Mouse (Mus musculus) Patski (cell line): Measurements from ENCODE around the gene Selenom. TPM values are rescaled to one million over a fixed set of nuclear protein-coding genes. Genes with fewer than 3 reads are reported as not detected.

Experiments used
- ATAC-seq: fragments of 100-300 bp; one replicate; pipeline ENCODE4 v1.8.0; 2021
- CTCF ChIA-PET: fragments of 350-600 bp; sonication (Branson Sonifier 250); formaldehyde crosslinking; loops from one replicate; lab custom pipeline; 2022; ENCODE audit warnings: inconsistent platforms; lab: Charles Lee
- POLR2A ChIA-PET: fragments of 350-600 bp; sonication (Branson Sonifier 250); formaldehyde crosslinking; loops from one replicate; lab custom pipeline; 2022; ENCODE audit warnings: antibody characterized with exemption, inconsistent platforms; lab: Charles Lee
- DNase-seq: peaks from one replicate; pipeline ENCODE4 v3.0.0-alpha.2; 2011; ENCODE audit warnings: low read depth, low spot score
- H3K27me3 ChIP-seq: fragments of 371-371 bp; one replicate; pipeline ENCODE4 v1.5.1; 2021
- CTCF ChIP-seq: fragments of 100-300 bp; IDR thresholded peaks from one replicate; pipeline ENCODE4 v1.5.1; 2021
- in situ Hi-C: fragments of 300-500 bp; cut with MboI; formaldehyde crosslinking; loops from 3 replicates; pipeline ENCODE4 v1.11.1; 2018; ENCODE audit warnings: low pct_unique_long_range_greater_than_20kb, mixed read lengths
- polyA plus RNA-seq: library from polyadenylated mRNA; unstranded; gene quantifications from one replicate; pipeline ENCODE4 v1.2.3, GENCODE M21; 2021

The Selenom gene
- polyA plus RNA-seq, 1 experiment from 2014 or later: 65.1 TPM

- no peak for TF ChIP-seq CTCF
- no peak for DNase-seq
- POLR2A ChIA-PET: no interaction called here
- no peak for ATAC-seq
- in situ Hi-C loops: no loop called here
- CTCF ChIA-PET: no interaction called here
- H3K27me3 ChIP-seq: no peaks in the 10 kb centered on the region
Observed at GRCm38 (mm10) chr11:3492748-3493147, 21.7 kb upstream of the Selenom start.

- CTCF ChIA-PET: no interaction called here
- TF ChIP-seq CTCF: no peak
- DNase-seq: no peak
- POLR2A ChIA-PET: interaction anchor here (0.6 to 1.5 kb wide), 2 partner anchors 9 to 17 kb away, joined by 3 read pairs; no protein-coding TSS in a partner anchor
- peak; percentile 32 for ATAC-seq
- no peaks in the 10 kb centered on the region for H3K27me3 ChIP-seq
- in situ Hi-C loops: no loop called here
Observed at GRCm38 (mm10) chr11:3494857-3495256, 19.6 kb upstream of the Selenom start.

- no peaks in the 10 kb centered on the region for H3K27me3 ChIP-seq
- ATAC-seq (no peak), DNase-seq (no peak)
- POLR2A ChIA-PET: interaction anchor here (1.5 kb wide), 1 partner anchor 9 kb away, joined by 3 read pairs; no protein-coding TSS in a partner anchor
- in situ Hi-C loops: no loop called here
- TF ChIP-seq CTCF: no peak
- CTCF ChIA-PET: no interaction called here
Observed at GRCm38 (mm10) chr11:3495496-3495895, 19.0 kb upstream of the Selenom start.

DNA sequence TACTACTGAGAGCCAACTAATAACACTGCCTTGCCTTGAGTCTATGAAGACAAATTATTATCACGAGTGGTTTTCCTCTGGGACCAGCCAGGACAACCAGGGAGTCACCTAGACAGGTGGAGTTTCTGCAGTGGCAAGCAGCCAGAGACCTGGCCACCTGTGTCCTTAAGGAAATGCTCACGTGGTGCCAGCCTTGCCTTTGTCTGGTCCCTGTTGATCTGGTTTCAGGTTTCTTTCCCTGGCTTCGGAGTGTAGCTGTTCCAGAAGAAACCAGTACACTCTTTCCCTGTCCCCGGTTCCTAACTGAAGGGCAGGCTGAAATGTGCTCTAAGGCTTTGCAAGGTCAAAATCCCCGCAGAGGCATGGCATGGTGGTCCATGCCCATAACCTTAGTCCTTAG is 17.7 kb upstream of the Selenom start:
- DNase-seq: no peak
- no peak for ATAC-seq
- CTCF ChIA-PET: no interaction called here
- in situ Hi-C loops: no loop called here
- TF ChIP-seq CTCF: no peak
- H3K27me3 ChIP-seq: no peaks in the 10 kb centered on the region
- POLR2A ChIA-PET: interaction anchor here (1.1 kb wide), 1 partner anchor 14 kb away, joined by 7 read pairs; no protein-coding TSS in a partner anchor

- POLR2A ChIA-PET: interaction anchor here (1.1 kb wide), 1 partner anchor 15 kb away, joined by 7 read pairs; no protein-coding TSS in a partner anchor
- H3K27me3 ChIP-seq: no peaks in the 10 kb centered on the region
- ATAC-seq (no peak), DNase-seq (no peak)
- CTCF ChIA-PET: no interaction called here
- in situ Hi-C loops: no loop called here
- no peak for TF ChIP-seq CTCF
Observed at GRCm38 (mm10) chr11:3497296-3497695, 17.2 kb upstream of the Selenom start.

DNA sequence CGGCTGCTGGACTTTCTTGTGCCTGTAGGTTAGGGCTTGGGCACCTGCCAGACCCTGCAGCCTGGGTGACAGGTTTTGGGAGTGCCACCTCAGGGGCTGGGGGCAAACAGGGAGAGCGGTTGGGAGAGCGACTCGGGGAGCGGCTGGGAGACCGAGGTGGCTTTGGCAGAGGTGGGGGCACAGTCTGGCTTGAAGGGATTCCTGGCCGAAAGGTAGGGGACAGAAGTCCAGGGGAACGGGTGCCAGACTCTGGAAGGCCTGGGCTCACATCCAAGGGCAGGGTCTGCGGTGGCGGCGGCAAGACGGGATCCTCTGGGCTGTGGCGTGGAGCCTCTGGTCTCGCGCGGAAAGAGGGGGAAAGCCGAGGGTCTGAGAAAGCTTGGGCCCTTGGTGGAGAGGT is 12.4 kb upstream of the Selenom start:
- no peak for TF ChIP-seq CTCF
- ChIA-PET CTCF (interaction anchor here (1.1 to 2.0 kb wide), 2 partner anchors 11 to 13 kb away, joined by 3 to 6 read pairs; no protein-coding TSS in a partner anchor), POLR2A (interaction anchor here (0.6 kb wide), 1 partner anchor 147 kb away, joined by 5 read pairs; no protein-coding TSS in a partner anchor)
- in situ Hi-C loops: no loop called here
- H3K27me3 ChIP-seq: no peaks in the 10 kb centered on the region
- DNase-seq (no peak), ATAC-seq (no peak)

GRCm38 (mm10) chr11:3502459-3503072 is 11.9 kb upstream of the Selenom start:
- no peaks in the 10 kb centered on the region for H3K27me3 ChIP-seq
- CTCF ChIA-PET: interaction anchor here (1.0 to 2.0 kb wide), 5 partner anchors 12 to 28 kb away, joined by 3 to 9 read pairs (median 5); partner anchors contain the start of gene Selenom
- POLR2A ChIA-PET: no interaction called here
- ATAC-seq: no peak
- in situ Hi-C loops: no loop called here
- DNase-seq: no peak
- TF ChIP-seq CTCF: no peak

DNA sequence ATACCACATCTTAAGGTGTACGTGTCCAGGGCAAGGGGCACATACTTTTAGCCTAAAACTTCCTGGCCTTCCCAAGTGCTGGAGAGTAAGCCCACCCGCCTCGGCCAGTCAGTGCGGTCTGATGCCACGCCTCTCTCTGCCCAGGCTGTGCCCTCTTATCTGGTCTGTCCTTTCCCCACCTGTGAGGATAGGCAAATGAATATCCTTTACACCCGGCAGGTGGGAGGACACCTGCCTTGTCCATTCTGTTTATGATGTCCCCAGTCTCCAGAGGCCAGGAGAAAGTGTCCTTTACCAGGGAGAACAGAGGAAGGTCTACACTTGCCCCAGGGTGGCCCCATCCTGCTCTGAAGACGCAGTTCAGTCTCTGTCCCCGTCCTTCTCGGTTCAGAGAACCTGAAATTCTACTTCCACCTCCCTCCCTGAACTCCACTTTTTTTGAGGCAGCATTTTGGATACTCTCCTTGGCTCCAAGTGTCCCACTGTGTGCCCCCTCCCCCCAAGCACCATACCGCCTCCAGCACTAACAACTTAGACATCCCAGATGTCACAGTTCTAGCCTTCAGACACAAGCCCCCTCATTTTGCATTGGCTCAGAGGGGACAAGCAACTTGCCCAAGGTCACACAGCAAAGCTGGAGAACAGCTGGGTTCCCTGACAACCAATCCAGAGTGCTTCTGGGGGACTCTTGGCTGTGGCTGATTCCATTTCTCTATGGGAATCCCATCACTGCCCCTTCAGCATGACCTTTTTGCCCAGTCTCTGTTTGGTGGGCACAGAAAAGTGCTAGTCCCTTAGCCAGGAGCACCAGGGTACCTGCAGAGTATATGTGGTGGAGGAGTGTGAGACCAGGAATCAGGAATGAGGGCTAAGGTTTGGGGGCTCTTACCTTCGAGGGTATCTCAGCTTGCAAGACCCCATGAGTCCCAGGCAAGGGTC is 10.5 kb upstream of the Selenom start:
- ATAC-seq (peak; percentile 4), DNase-seq (no peak)
- in situ Hi-C loops: no loop called here

DNA sequence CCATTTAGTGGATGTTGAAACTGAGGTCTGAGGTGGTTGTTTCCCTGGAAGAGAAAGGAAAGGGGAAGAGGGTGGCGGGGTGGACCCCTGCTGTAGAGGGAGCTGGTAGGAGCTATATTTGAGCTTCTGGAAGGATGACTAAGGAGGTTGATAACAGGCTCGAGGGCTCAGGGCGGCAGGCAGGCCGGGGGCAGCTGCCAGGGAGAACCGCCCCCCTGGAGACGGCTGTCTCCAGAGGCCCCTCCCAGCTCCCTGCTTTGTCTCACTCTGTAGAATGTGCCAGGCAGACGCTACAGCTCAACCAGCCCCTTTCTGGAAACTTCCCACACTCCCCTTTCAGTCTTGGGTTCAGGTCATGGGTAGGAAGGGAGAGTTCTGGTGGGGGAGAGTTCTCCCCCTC is 6.3 kb upstream of the Selenom start:
- ChIA-PET CTCF (interaction anchor here (0.9 to 14.0 kb wide), 3 partner anchors 11 to 33 kb away, joined by 3 to 154 read pairs (median 3); no protein-coding TSS in a partner anchor), POLR2A (no interaction called here)
- in situ Hi-C loops: no loop called here
- no peak for DNase-seq
- ATAC-seq: no peak
- TF ChIP-seq CTCF: no peak
- H3K27me3 ChIP-seq: no peaks in the 10 kb centered on the region

More for the DNA sequence above, 10.5 kb upstream of the Selenom start:
- TF ChIP-seq CTCF: no peak
- no peaks in the 10 kb centered on the region for H3K27me3 ChIP-seq
- CTCF ChIA-PET: interaction anchor here (0.9 to 2.0 kb wide), 8 partner anchors 10 to 48 kb away, joined by 3 to 9 read pairs (median 4); partner anchors contain the start of gene Selenom
- POLR2A ChIA-PET: no interaction called here
